Mouse (Mus musculus): Measurements from ENCODE around the gene Meox2. TPM values are rescaled to one million over a fixed set of nuclear protein-coding genes. Genes with fewer than 3 reads are reported as not detected.
A peak's percentile ranks its signal among the peaks of the same experiment; 100 is the strongest.

The Meox2 gene
- total RNA-seq, 1 experiment = 0.31 TPM

DNA sequence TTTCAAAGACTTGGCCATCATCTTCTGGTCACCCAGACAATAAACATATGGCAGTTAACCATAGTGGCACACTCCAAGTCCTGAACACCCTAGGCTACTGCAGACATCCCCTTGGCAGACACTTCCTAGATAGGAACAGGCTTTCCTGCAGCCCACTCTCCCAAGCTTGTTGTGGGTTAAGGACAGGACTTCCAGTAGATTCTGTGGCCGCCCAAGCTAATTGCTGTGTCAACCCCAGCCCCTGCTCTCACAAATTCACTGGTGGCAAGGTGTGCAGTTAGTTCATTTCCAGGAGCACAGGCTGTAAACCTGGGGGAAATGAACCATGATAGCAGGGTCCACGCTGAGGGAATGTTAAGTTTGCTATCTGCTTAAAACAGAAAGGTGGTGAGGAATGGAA is 1.2 kb upstream of the Meox2 start:
- no peak overlapping the region for H3K27ac ChIP-seq (ENCODE audit: insufficient read depth, low read depth, low read length, poor library complexity, severe bottlenecking)
- DNase-seq (ENCODE audit: low read depth, low spot score) = no peak
- H3K36me3 ChIP-seq (ENCODE audit: control insufficient read depth, insufficient read depth, low read length, poor library complexity, severe bottlenecking) = no peaks in the 10 kb centered on the region
- no peaks in the 10 kb centered on the region for H3K9me3 ChIP-seq (ENCODE audit: control insufficient read depth, insufficient read depth, low read depth, low read length)
- in situ Hi-C loops (cut with MboI; ENCODE audit: low sequenced_read_pairs in 2 of 2, unreplicated experiment in 2 of 2) = no loop called here
- TF ChIP-seq ZC3H11A (IDR thresholded peaks at IDR 0.05; ENCODE audit: borderline replicate concordance, low read depth, low read length) (no peak), HCFC1 (IDR thresholded peaks at IDR 0.05; ENCODE audit: borderline replicate concordance, insufficient read depth, low read length) (no peak), ZNF384 (IDR thresholded peaks at IDR 0.05; ENCODE audit: low read depth, low read length) (no peak), CHD2 (IDR thresholded peaks at IDR 0.05; ENCODE audit: low read depth, low read length) (no peak), MAFK (IDR thresholded peaks at IDR 0.05; ENCODE audit: insufficient read depth, low read depth, low read length) (no peak)
- no peak overlapping the region for H3K9ac ChIP-seq (ENCODE audit: insufficient read depth, low read depth, low read length, poor library complexity, severe bottlenecking)
- no peak overlapping the region for H3K4me3 ChIP-seq (ENCODE audit: insufficient read depth in 1 of 2, low read depth in 1 of 2, low read length in 2 of 2, poor library complexity in 1 of 2, severe bottlenecking in 1 of 2)
- H3K4me1 ChIP-seq (ENCODE audit: control insufficient read depth in 2 of 2, insufficient read depth in 2 of 2, low read length in 2 of 2, poor library complexity in 1 of 2) = peaks cover 0 to 5% of the 10 kb centered on the region in 2 experiments; a peak in 1 of 4 replicates

DNA sequence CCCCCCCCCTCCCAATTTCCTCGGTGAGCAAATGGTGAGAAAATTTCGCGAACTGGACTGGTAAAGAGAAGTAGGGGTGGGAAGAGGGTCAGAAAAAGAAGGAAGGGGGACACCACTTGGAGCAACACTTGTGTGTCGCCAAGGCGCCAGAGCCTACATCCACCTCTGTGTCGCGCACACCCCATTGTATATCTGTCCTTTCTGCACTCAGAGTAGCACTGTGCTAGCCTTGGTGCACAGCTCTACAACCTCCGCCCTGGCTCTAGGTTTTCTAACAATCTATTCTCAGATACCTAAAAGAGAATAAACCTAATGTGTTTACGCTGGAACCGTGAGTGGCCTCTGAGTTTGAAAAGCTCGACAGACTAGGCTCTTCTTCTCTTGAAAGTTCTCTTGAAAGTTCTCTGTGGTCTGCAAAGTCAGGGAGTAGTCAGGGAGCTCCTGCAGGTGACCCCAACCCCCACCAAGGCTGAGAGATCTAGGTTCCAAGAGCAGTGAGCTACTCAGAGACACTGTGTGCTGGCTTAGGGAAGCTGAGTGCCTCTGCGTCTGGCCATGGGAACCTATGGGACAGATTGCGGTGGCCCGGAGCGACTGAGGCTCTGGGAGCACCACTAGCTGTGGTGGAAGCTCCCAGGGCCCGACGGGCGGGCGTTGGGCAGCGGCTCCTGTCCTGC is 489 bp upstream of the Meox2 start:
- Histone ChIP-seq H3K27ac (ENCODE audit: insufficient read depth, low read depth, low read length, poor library complexity, severe bottlenecking) (no peak overlapping the region), H3K9ac (ENCODE audit: insufficient read depth, low read depth, low read length, poor library complexity, severe bottlenecking) (no peak overlapping the region), H3K4me3 (ENCODE audit: insufficient read depth in 1 of 2, low read depth in 1 of 2, low read length in 2 of 2, poor library complexity in 1 of 2, severe bottlenecking in 1 of 2) (peak overlapping the region in 1 of 2 experiments; percentile 44; a peak in 3 of 4 replicates), H3K36me3 (ENCODE audit: control insufficient read depth, insufficient read depth, low read length, poor library complexity, severe bottlenecking) (no peaks in the 10 kb centered on the region), H3K4me1 (ENCODE audit: control insufficient read depth in 2 of 2, insufficient read depth in 2 of 2, low read length in 2 of 2, poor library complexity in 1 of 2) (peaks cover 0 to 5% of the 10 kb centered on the region in 2 experiments; a peak in 1 of 4 replicates), H3K9me3 (ENCODE audit: control insufficient read depth, insufficient read depth, low read depth, low read length) (no peaks in the 10 kb centered on the region)
- TF ChIP-seq MAFK (IDR thresholded peaks at IDR 0.05; ENCODE audit: insufficient read depth, low read depth, low read length) = no peak
- TF ChIP-seq CHD2 (IDR thresholded peaks at IDR 0.05; ENCODE audit: low read depth, low read length) = no peak
- TF ChIP-seq ZC3H11A (IDR thresholded peaks at IDR 0.05; ENCODE audit: borderline replicate concordance, low read depth, low read length) = no peak
- TF ChIP-seq HCFC1 (IDR thresholded peaks at IDR 0.05; ENCODE audit: borderline replicate concordance, insufficient read depth, low read length) = no peak
- TF ChIP-seq ZNF384 (IDR thresholded peaks at IDR 0.05; ENCODE audit: low read depth, low read length) = no peak
- in situ Hi-C loops (cut with MboI; ENCODE audit: low sequenced_read_pairs in 2 of 2, unreplicated experiment in 2 of 2) = no loop called here
- no peak for DNase-seq (ENCODE audit: low read depth, low spot score)

DNA sequence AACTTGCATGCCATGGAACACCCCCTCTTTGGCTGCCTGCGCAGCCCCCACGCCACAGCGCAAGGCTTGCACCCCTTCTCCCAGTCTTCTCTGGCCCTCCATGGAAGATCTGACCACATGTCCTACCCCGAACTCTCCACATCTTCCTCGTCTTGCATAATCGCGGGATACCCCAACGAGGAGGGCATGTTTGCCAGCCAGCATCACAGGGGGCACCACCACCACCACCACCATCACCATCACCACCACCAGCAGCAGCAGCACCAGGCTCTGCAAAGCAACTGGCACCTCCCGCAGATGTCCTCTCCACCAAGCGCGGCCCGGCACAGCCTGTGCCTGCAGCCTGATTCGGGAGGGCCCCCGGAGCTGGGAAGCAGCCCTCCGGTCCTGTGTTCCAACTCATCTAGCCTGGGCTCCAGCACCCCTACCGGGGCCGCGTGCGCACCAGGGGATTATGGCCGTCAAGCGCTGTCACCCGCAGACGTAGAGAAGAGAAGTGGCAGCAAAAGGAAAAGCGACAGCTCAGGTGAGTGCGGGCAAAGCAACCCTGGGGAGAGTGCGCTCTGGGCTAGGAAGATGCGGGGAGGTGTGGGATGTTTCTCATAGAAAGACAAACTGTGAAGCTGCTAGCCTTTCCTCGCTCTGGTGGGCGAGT is 606 bp downstream of the Meox2 start:
- DNase-seq (ENCODE audit: low read depth, low spot score) = no peak
- in situ Hi-C loops (cut with MboI; ENCODE audit: low sequenced_read_pairs in 2 of 2, unreplicated experiment in 2 of 2) = no loop called here

DNA sequence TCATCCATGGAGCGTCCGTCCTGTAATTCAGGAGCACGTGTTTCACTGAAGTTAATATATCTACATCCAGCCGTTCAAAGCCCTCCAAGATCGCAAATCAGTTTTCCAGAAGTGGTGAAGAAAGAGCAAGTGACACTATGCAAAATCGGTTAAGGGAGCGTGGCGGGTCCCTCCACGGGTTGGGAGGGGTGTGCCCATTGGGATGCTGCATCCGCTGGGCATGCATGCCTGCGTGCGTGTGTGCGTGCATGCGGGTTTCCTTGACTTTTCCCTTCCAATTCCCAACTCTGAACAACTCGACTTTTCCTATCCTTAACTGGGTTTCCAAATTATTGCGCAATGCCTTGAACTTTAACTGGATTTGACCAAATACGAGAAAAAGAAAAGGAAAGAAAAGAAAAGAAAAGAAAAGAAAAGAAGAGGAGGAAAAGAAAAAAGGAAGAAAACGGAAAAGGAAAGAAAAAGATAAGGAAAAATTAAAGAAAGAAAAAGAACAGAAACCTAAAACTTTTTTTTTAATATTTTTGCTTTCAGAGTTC is 1.2 kb downstream of the Meox2 start:
- Histone ChIP-seq H3K27ac (ENCODE audit: insufficient read depth, low read depth, low read length, poor library complexity, severe bottlenecking) (no peak overlapping the region), H3K4me1 (ENCODE audit: control insufficient read depth in 2 of 2, insufficient read depth in 2 of 2, low read length in 2 of 2, poor library complexity in 1 of 2) (peaks cover 0 to 5% of the 10 kb centered on the region in 2 experiments; a peak in 1 of 4 replicates), H3K9ac (ENCODE audit: insufficient read depth, low read depth, low read length, poor library complexity, severe bottlenecking) (no peak overlapping the region), H3K9me3 (ENCODE audit: control insufficient read depth, insufficient read depth, low read depth, low read length) (no peaks in the 10 kb centered on the region), H3K4me3 (ENCODE audit: insufficient read depth in 1 of 2, low read depth in 1 of 2, low read length in 2 of 2, poor library complexity in 1 of 2, severe bottlenecking in 1 of 2) (peak overlapping the region; percentile 43 to 44; a peak in 2 of 4 replicates), H3K36me3 (ENCODE audit: control insufficient read depth, insufficient read depth, low read length, poor library complexity, severe bottlenecking) (no peaks in the 10 kb centered on the region)
- in situ Hi-C loops (cut with MboI; ENCODE audit: low sequenced_read_pairs in 2 of 2, unreplicated experiment in 2 of 2) = no loop called here
- DNase-seq (ENCODE audit: low read depth, low spot score) = no peak
- no peak for TF ChIP-seq ZNF384 (IDR thresholded peaks at IDR 0.05; ENCODE audit: low read depth, low read length)
- TF ChIP-seq HCFC1 (IDR thresholded peaks at IDR 0.05; ENCODE audit: borderline replicate concordance, insufficient read depth, low read length) = no peak
- TF ChIP-seq ZC3H11A (IDR thresholded peaks at IDR 0.05; ENCODE audit: borderline replicate concordance, low read depth, low read length) = no peak
- no peak for TF ChIP-seq MAFK (IDR thresholded peaks at IDR 0.05; ENCODE audit: insufficient read depth, low read depth, low read length)
- no peak for TF ChIP-seq CHD2 (IDR thresholded peaks at IDR 0.05; ENCODE audit: low read depth, low read length)

More for the DNA sequence above, 606 bp downstream of the Meox2 start:
- TF ChIP-seq ZC3H11A (IDR thresholded peaks at IDR 0.05; ENCODE audit: borderline replicate concordance, low read depth, low read length) (no peak), MAFK (IDR thresholded peaks at IDR 0.05; ENCODE audit: insufficient read depth, low read depth, low read length) (no peak), CHD2 (IDR thresholded peaks at IDR 0.05; ENCODE audit: low read depth, low read length) (no peak), HCFC1 (IDR thresholded peaks at IDR 0.05; ENCODE audit: borderline replicate concordance, insufficient read depth, low read length) (no peak), ZNF384 (IDR thresholded peaks at IDR 0.05; ENCODE audit: low read depth, low read length) (no peak)
- H3K9me3 ChIP-seq (ENCODE audit: control insufficient read depth, insufficient read depth, low read depth, low read length) = no peaks in the 10 kb centered on the region
- H3K4me1 ChIP-seq (ENCODE audit: control insufficient read depth in 2 of 2, insufficient read depth in 2 of 2, low read length in 2 of 2, poor library complexity in 1 of 2) = peaks cover 0 to 5% of the 10 kb centered on the region in 2 experiments; a peak in 1 of 4 replicates
- H3K27ac ChIP-seq (ENCODE audit: insufficient read depth, low read depth, low read length, poor library complexity, severe bottlenecking) = no peak overlapping the region
- H3K4me3 ChIP-seq (ENCODE audit: insufficient read depth in 1 of 2, low read depth in 1 of 2, low read length in 2 of 2, poor library complexity in 1 of 2, severe bottlenecking in 1 of 2) = peak overlapping the region; percentile 43 to 44
- no peak overlapping the region for H3K9ac ChIP-seq (ENCODE audit: insufficient read depth, low read depth, low read length, poor library complexity, severe bottlenecking)
- H3K36me3 ChIP-seq (ENCODE audit: control insufficient read depth, insufficient read depth, low read length, poor library complexity, severe bottlenecking) = no peaks in the 10 kb centered on the region
